Mouse (Mus musculus) lung, postnatal 0 days (tissue): ENCODE measurements around the gene Uso1.

ENCODE experiments used
- CTCF ChIP-seq: IDR thresholded peaks from 2 replicates; pipeline ENCODE4 v1.5.1; 2016; ENCODE audit warnings: antibody characterized with exemption, mild to moderate bottlenecking
- EP300 ChIP-seq: IDR thresholded peaks from 2 replicates; pipeline ENCODE4 v1.6.1; 2016; ENCODE audit warnings: antibody characterized with exemption, mild to moderate bottlenecking, control low read depth

DNA sequence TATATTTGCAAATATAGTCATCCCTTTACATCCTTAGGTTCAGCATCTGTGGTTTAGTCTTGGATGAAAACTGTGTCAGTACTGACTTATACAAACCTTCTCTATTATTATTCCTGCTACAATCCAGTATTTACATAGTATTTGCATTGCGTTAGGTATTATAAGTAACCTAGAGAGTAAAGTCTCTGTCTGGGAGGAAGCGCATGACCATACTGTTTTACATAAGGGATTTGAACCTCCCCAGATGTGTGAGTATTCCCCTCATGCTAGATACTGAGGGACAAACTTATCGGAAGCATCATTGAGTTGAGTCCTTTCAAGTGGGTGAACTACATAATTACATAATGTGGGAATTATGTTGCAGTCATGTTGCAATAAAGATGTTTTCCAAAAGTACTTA lies 91.8 kb downstream of the Uso1 start:
- no peak for TF ChIP-seq CTCF
- TF ChIP-seq EP300: no peak; the same call in 1 of the 2 replicates
